Mouse (Mus musculus) erythroblast, embryonic 14.5 days (primary cell): ENCODE results near the gene Fbxo45.
"Not testable (repeated sequence)": the region's sequence is repeated elsewhere in the genome, so short reads cannot be mapped to it uniquely, and the experiment has no call there.

ENCODE experiments used
- GATA1 ChIP-seq: IDR thresholded peaks from 2 replicates; pipeline ENCODE4 v1.6.1; 2012; ENCODE audit warnings: low read length, inconsistent platforms, mixed read lengths
- TAL1 ChIP-seq: IDR thresholded peaks from 3 replicates; pipeline ENCODE4 v1.6.1; 2012; ENCODE audit warnings: low read length, inconsistent platforms, mixed read lengths

DNA sequence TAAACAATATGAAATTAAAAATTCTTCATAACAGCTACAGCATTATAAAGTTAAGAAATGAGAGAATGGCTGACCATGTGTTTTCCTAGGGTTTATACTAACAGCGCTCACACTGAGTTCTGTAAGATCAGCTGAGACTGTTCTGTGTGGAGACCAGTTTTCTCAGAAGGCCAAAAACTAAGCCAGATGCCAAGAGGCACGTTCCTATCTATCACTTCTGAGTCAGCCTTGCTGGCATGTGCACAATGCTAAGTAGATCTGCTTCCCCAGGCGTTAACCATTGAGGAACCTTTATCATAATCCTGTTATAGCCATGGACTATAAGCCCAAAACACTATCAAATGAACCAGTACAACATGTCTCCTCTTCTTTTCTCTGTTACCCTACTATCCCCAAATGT lies 14.9 kb downstream of the Fbxo45 start:
- not testable (repeated sequence) for TF ChIP-seq TAL1, GATA1
